In genomic region chr7:49451240-49451639, GRCm38 (mm10) we compare ENCODE assay signal across 9 mouse cellular contexts.
DNase-seq lines count a peak whose midpoint lies in the region; ATAC-seq and TF ChIP-seq lines count a peak whose summit lies in the region.
"Had no signal": no experiment of that assay in that cellular context is flagged by ENCODE, and none has a peak within 500 bp of the region (broad histone marks: within the 10 kb centered on the region; RNA-seq: fewer than 3 reads in every experiment).

No protein-coding gene starts in this region.

- 93% methylated on average over 10 of the region's 10 CpGs for WGBS in forebrain, embryonic 10.5 days
- WGBS in forebrain, embryonic 12.5 days: 92% methylated on average over 10 of the region's 10 CpGs
- WGBS in liver, adult 2 months: 51% methylated on average over 10 of the region's 10 CpGs
- WGBS in intestine, embryonic 16.5 days: 74% methylated on average over 10 of the region's 10 CpGs

- H3K79me2 ChIP-seq in liver, adult 2 months (ENCODE audit: control insufficient read depth, insufficient read depth, low read length): no peaks in the 10 kb centered on the region; the same call in 1 of the 2 replicates
- no peaks in the 10 kb centered on the region for H3K79me2 ChIP-seq in myocyte (ENCODE audit: control insufficient read depth, insufficient read depth)

- peaks cover 38% of the 10 kb centered on the region for H3K27me3 ChIP-seq in forebrain, embryonic 10.5 days (ENCODE audit: poor library complexity, severe bottlenecking)
- H3K27me3 ChIP-seq in forebrain, embryonic 12.5 days: peaks cover 20% of the 10 kb centered on the region
- no peaks in the 10 kb centered on the region for H3K27me3 ChIP-seq in liver, adult 2 months (ENCODE audit: control insufficient read depth, insufficient read depth, low read length)
- H3K27me3 ChIP-seq in intestine, embryonic 16.5 days (replicated peaks; ENCODE audit: control insufficient read depth, insufficient read depth, low read length): no peaks in the 10 kb centered on the region
- H3K27me3 ChIP-seq in myocyte (ENCODE audit: control insufficient read depth, insufficient read depth, insufficient read length): no peaks in the 10 kb centered on the region
- H3K27me3 ChIP-seq: midbrain, embryonic 15.5 days had no signal

- H3K4me3 ChIP-seq in forebrain, embryonic 10.5 days: peak overlapping the region; percentile 30; the same call in 1 of the 2 replicates
- no peak overlapping the region for H3K4me3 ChIP-seq in forebrain, embryonic 12.5 days (replicated peaks)
- H3K4me3 ChIP-seq in liver, adult 2 months (ENCODE audit: insufficient read depth, low read depth, low read length): no peak overlapping the region
- peak overlapping the region; percentile 27 for H3K4me3 ChIP-seq in intestine, embryonic 16.5 days (ENCODE audit: low read length)
- no peak overlapping the region for H3K4me3 ChIP-seq in myocyte
- H3K4me3 ChIP-seq: midbrain, embryonic 15.5 days had no signal

- intact Hi-C loops in gastrocnemius, postnatal 36 days (cut with DNase I): no loop called here

- H3K9ac ChIP-seq in forebrain, embryonic 12.5 days: no peak overlapping the region
- no peak overlapping the region for H3K9ac ChIP-seq in liver, adult 2 months (ENCODE audit: low read depth, low read length)
- 0 out of 2 replicates have a peak overlapping the region, but pooled peaks have one; percentile 39 for H3K9ac ChIP-seq in intestine, embryonic 16.5 days (ENCODE audit: low read depth, low read length)
- H3K9ac ChIP-seq: midbrain, embryonic 15.5 days had no signal

- no peak overlapping the region for H3ac ChIP-seq in myocyte (ENCODE audit: control insufficient read depth, insufficient read length)

- H3K9me3 ChIP-seq in forebrain, embryonic 10.5 days: no peaks in the 10 kb centered on the region
- no peaks in the 10 kb centered on the region for H3K9me3 ChIP-seq in forebrain, embryonic 12.5 days
- no peaks in the 10 kb centered on the region for H3K9me3 ChIP-seq in intestine, embryonic 16.5 days (ENCODE audit: control insufficient read depth, low read length)
- H3K9me3 ChIP-seq: midbrain, embryonic 15.5 days had no signal

- 0 out of 2 replicates have a peak overlapping the region, but pooled peaks have one; percentile 67 for H3K27ac ChIP-seq in forebrain, embryonic 10.5 days
- H3K27ac ChIP-seq in forebrain, embryonic 12.5 days: no peak overlapping the region
- H3K27ac ChIP-seq in liver, adult 2 months (replicated peaks; ENCODE audit: insufficient read depth, low read depth, low read length): no peak overlapping the region
- peak overlapping the region; percentile 82 for H3K27ac ChIP-seq in intestine, embryonic 16.5 days (ENCODE audit: low read length)
- H3K27ac ChIP-seq: midbrain, embryonic 15.5 days had no signal

- peaks cover 35% of the 10 kb centered on the region for H3K4me1 ChIP-seq in forebrain, embryonic 10.5 days
- peaks cover 16% of the 10 kb centered on the region for H3K4me1 ChIP-seq in forebrain, embryonic 12.5 days
- H3K4me1 ChIP-seq in liver, adult 2 months (ENCODE audit: control insufficient read depth, insufficient read depth, low read length): no peaks in the 10 kb centered on the region
- peaks cover 12% of the 10 kb centered on the region; the same call in 1 of the 2 replicates for H3K4me1 ChIP-seq in intestine, embryonic 16.5 days (ENCODE audit: control insufficient read depth, insufficient read depth, low read length)

- DNase-seq in forebrain, embryonic 10.5 days (ENCODE audit: extremely low spot score, low spot score): no peak
- DNase-seq in liver, adult 2 months (ENCODE audit: extremely low read depth, low read depth, low spot score): peak; percentile 33
- no peak for DNase-seq in liver
- no peak for DNase-seq in gastrocnemius, postnatal 36 days

- ATAC-seq in forebrain, embryonic 12.5 days (ENCODE audit: low FRiP score): no peak
- ATAC-seq in intestine, embryonic 16.5 days: no peak
- ATAC-seq in erythroblast, adult 5-6 weeks (replicated peaks; ENCODE audit: low FRiP score, poor library complexity, severe bottlenecking): no peak
- ATAC-seq: midbrain, embryonic 15.5 days had no signal

- no peaks in the 10 kb centered on the region for H3K36me3 ChIP-seq in forebrain, embryonic 10.5 days (replicated peaks)
- 0 out of 2 replicates have a peak, but pooled peaks cover 4% of the 10 kb centered on the region for H3K36me3 ChIP-seq in forebrain, embryonic 12.5 days (replicated peaks)
- no peaks in the 10 kb centered on the region for H3K36me3 ChIP-seq in liver, adult 2 months (ENCODE audit: control insufficient read depth, insufficient read depth, low read length)
- peaks cover 9% of the 10 kb centered on the region for H3K36me3 ChIP-seq in intestine, embryonic 16.5 days (ENCODE audit: control insufficient read depth, insufficient read depth, low read length)
- peaks cover 4% of the 10 kb centered on the region for H3K36me3 ChIP-seq in myocyte (ENCODE audit: control insufficient read depth, insufficient read depth)

- no peak for TF ChIP-seq CTCF in liver, adult 2 months (IDR thresholded peaks at IDR 0.05; ENCODE audit: low read depth, low read length)

- no peak overlapping the region for H3K4me2 ChIP-seq in forebrain, embryonic 12.5 days
- H3K4me2 ChIP-seq in intestine, embryonic 16.5 days (ENCODE audit: low read depth, low read length): peak overlapping the region; percentile 33
- no peak overlapping the region for H3K4me2 ChIP-seq in myocyte (ENCODE audit: low read depth)
- H3K4me2 ChIP-seq: midbrain, embryonic 15.5 days had no signal

- TF ChIP-seq POLR2A in liver, adult 2 months (IDR thresholded peaks at IDR 0.05; ENCODE audit: extremely low read depth, insufficient read depth, low read length): no peak
- no peak for TF ChIP-seq POLR2A in myocyte (IDR thresholded peaks at IDR 0.05; ENCODE audit: insufficient read length, low read depth)

TF ChIP-seq in myocyte, 11 proteins besides CTCF, POLR2A, EP300 and RAD21:
- TF ChIP-seq CEBPB (IDR thresholded peaks at IDR 0.05; ENCODE audit: insufficient read depth, poor library complexity, severe bottlenecking): peak; percentile 34; the same call in 1 of the 2 replicates
- TF ChIP-seq SRF (IDR thresholded peaks at IDR 0.05; ENCODE audit: control insufficient read depth, insufficient read length, low read depth): no peak

Comparison
In these comparisons a context has a peak if more than half of its experiments do, and no peak if none do; other contexts are left out.
1. H3K27ac ChIP-seq: peak in forebrain, embryonic 10.5 days (single experiment) and intestine, embryonic 16.5 days (single experiment); none in forebrain, embryonic 12.5 days (single experiment) and liver, adult 2 months (single experiment).
2. H3K4me3 ChIP-seq: peak in forebrain, embryonic 10.5 days (single experiment) and intestine, embryonic 16.5 days (single experiment); none in forebrain, embryonic 12.5 days (single experiment), liver, adult 2 months (single experiment) and myocyte (single experiment).